Mouse (Mus musculus) neural tube, embryonic 14.5 days (tissue): Measurements from ENCODE around the gene Cebpb. TPM values are rescaled to one million over a fixed set of nuclear protein-coding genes. Genes with fewer than 3 reads are reported as not detected.

Experiments used
- ATAC-seq: fragments of 200-750 bp; cut with Nextera tagmentation; 2 replicates; pipeline ENCODE4 v1.8.0; 2017; ENCODE audit warnings: low read depth, mild to moderate bottlenecking, moderate TSS enrichment, moderate library complexity
- H3K27ac ChIP-seq: fragments of 300-500 bp; sonication (generic); 2 replicates; pipeline ENCODE4 v1.5.1; 2014; ENCODE audit warnings: low read depth, mild to moderate bottlenecking, control low read depth, low read length, moderate library complexity, mixed read lengths
- H3K27me3 ChIP-seq: fragments of 300-500 bp; sonication (generic); 2 replicates; pipeline ENCODE4 v1.6.1; 2014; ENCODE audit warnings: low read length; ENCODE audit not compliant: control insufficient read depth, insufficient read depth
- H3K36me3 ChIP-seq: fragments of 300-500 bp; sonication (generic); 2 replicates; pipeline ENCODE4 v1.6.1; 2014; ENCODE audit warnings: low read length, mixed read lengths; ENCODE audit not compliant: control insufficient read depth, insufficient read depth
- H3K4me1 ChIP-seq: fragments of 300-500 bp; sonication (generic); 2 replicates; pipeline ENCODE4 v1.6.1; 2014; ENCODE audit warnings: low read length; ENCODE audit not compliant: control insufficient read depth, insufficient read depth
- H3K4me2 ChIP-seq: fragments of 300-500 bp; sonication (generic); 2 replicates; pipeline ENCODE4 v1.6.1; 2014; ENCODE audit warnings: mild to moderate bottlenecking, low read depth, low read length, control low read depth
- H3K4me3 ChIP-seq: fragments of 300-500 bp; sonication (generic); 2 replicates; pipeline ENCODE4 v1.5.1; 2014; ENCODE audit warnings: low read depth, low read length, control low read depth, mixed read lengths
- H3K9ac ChIP-seq: fragments of 300-500 bp; sonication (generic); replicated peaks from 2 replicates; pipeline ENCODE4 v1.6.1; 2014; ENCODE audit warnings: low read depth, mild to moderate bottlenecking, control low read depth, low read length, mixed read lengths
- H3K9me3 ChIP-seq: fragments of 300-500 bp; sonication (generic); 2 replicates; pipeline ENCODE4 v1.6.1; 2016; ENCODE audit warnings: low read length; ENCODE audit not compliant: control insufficient read depth
- WGBS: fragments of 180-500 bp; shearing (Covaris S2); extraction: QIAGEN DNeasy Blood & Tissue Kit; methylation state at CpG from one replicate; pipeline ENCODE4 v1.1.7; 2014; 5-methylcytosine and 5-hydroxymethylcytosine counted together
- polyA plus RNA-seq: library from polyadenylated mRNA; unstranded; fragments of >200 nt; fragmentation: Nextera tagmentation; extraction: Ambion mirVana; gene quantifications from 2 replicates; pipeline ENCODE4 v1.2.1, GENCODE M21; 2014

The Cebpb gene
- polyA plus RNA-seq, 1 experiment from 2014 or later: 1.1 TPM

DNA sequence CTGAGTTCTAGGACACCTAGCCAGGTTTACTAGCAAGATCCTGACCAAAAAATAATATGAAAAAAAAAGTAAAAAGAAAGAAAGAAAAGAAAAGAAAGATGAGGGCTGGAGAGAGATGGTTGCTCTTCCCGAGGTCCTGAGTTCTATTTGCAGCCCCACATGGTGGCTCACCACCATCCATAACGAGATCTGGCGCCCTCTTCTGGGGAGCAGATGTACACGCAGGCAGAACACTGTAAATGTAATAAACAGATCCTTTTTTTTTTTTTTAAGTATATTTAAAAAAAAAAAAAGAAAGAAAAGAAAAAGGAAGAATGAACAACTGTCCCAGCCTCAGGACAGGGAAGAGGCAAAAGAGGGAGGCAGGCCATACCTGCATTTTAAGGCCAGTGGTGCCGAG is 10.1 kb upstream of the Cebpb start:
- H3K27ac ChIP-seq: no peak overlapping the region
- no peak for ATAC-seq
- no peak overlapping the region for H3K9ac ChIP-seq
- no peak overlapping the region for H3K4me3 ChIP-seq
- H3K4me2 ChIP-seq: no peak overlapping the region
- 46% methylated on average over 5 of the region's 5 CpGs for WGBS
- no peaks in the 10 kb centered on the region for H3K9me3 ChIP-seq
- no peaks in the 10 kb centered on the region for H3K27me3 ChIP-seq
- H3K36me3 ChIP-seq: no peaks in the 10 kb centered on the region
- H3K4me1 ChIP-seq: no peaks in the 10 kb centered on the region

DNA sequence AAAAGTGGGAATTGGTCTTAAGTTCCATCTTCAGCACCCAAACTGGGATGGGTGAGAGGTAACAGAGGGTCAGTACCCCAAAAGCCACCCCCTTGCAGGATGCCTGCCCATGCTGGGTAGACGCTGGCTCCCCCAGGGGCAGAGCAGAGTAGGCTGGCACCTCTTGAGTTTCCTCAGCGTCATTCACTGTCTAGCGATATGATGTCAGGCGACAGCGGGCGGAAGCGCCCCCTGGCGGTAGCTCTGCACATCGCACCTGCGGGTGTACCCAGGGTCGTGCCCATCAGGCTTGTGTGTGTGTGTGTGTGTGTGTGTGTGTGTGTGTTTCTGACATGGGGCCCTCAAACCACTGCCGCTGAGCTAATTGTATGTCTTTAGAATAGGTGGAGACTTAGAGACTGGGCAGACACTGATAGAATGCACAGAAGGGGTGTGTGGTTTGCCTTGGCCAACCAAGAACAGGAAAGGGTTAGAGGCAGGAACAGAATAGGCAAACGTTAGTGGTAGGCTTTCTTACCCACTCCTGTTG is 8.7 kb upstream of the Cebpb start:
- Histone ChIP-seq H3K9ac (no peak overlapping the region), H3K36me3 (no peaks in the 10 kb centered on the region), H3K4me1 (no peaks in the 10 kb centered on the region), H3K27me3 (no peaks in the 10 kb centered on the region), H3K4me2 (no peak overlapping the region), H3K27ac (no peak overlapping the region), H3K4me3 (no peak overlapping the region), H3K9me3 (no peaks in the 10 kb centered on the region)
- WGBS: 2% methylated on average over 13 of the region's 13 CpGs
- peak; percentile 76 for ATAC-seq

DNA sequence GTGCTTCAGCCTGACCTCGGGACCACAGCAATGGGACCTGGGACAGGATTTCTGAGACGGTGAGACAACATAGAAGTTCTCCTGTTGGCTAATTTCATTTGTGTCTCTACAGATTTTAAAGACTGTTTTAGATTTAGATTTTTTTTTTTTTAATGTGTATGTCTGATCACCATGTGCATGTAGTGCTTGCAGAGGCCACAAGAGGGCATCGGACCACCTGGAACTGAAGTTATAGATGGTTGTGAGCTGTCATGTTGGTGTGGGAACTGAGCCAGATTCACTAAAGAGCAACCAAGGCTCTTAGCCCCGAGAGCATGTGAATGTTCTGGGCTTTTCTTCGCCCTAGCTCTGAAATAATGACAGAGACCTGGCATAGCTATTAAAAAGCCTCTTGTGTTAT is 8.1 kb upstream of the Cebpb start:
- Histone ChIP-seq H3K27me3 (no peaks in the 10 kb centered on the region), H3K36me3 (no peaks in the 10 kb centered on the region), H3K4me2 (no peak overlapping the region), H3K9me3 (no peaks in the 10 kb centered on the region), H3K4me3 (no peak overlapping the region), H3K4me1 (no peaks in the 10 kb centered on the region), H3K27ac (no peak overlapping the region), H3K9ac (no peak overlapping the region)
- no peak for ATAC-seq
- WGBS: 55% methylated on average over 5 of the region's 5 CpGs

DNA sequence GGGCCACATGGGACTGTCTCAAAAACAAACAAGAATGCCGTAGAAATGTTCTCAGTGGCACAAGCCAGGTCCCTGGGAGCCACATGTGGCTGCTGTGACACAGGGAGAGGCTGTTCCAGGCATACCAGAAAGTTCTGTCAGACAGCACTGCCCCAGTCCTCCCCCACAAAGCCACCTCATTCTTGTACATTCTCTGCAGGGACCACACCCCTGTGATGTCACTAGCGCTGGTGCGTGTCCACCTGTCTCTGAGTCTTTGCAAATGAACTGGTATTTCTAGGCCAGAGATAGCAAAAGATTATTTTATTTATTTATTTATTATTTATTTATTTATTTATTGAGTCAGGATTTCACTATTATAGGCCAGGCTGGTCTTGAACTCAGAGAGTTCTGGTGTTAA is 5.0 kb upstream of the Cebpb start:
- Histone ChIP-seq H3K4me3 (no peak overlapping the region), H3K9me3 (no peaks in the 10 kb centered on the region), H3K4me2 (no peak overlapping the region), H3K27me3 (peaks cover 7% of the 10 kb centered on the region; the same call in 1 of the 2 replicates), H3K4me1 (no peaks in the 10 kb centered on the region), H3K36me3 (no peaks in the 10 kb centered on the region), H3K27ac (no peak overlapping the region), H3K9ac (no peak overlapping the region)
- WGBS: 77% methylated on average over 3 of the region's 3 CpGs
- no peak for ATAC-seq

DNA sequence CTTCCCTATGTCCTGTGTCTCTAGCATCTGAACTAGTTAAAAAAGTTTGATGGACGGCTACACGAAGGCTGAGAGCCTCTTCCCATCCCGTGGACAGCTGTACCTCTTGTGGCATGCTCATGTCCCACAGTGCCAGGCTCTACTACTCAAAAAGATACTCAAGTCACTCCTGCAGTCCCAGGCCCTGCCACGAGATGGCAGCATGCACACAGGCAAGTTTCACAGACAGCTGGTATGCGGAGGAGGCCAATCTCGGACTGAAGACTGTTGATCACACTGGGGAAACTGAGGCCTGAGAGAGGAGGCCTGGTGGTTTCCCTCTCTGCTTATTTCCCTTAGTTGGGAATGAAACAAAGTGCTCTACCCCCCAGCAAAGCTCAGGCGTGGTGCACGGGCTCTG is 3.6 kb upstream of the Cebpb start:
- H3K4me3 ChIP-seq: no peak overlapping the region
- no peaks in the 10 kb centered on the region for H3K9me3 ChIP-seq
- no peak overlapping the region for H3K27ac ChIP-seq
- no peak overlapping the region for H3K4me2 ChIP-seq
- no peaks in the 10 kb centered on the region for H3K36me3 ChIP-seq
- no peak overlapping the region for H3K9ac ChIP-seq
- 8% methylated on average over 8 of the region's 8 CpGs for WGBS
- ATAC-seq: no peak
- H3K27me3 ChIP-seq: peaks cover 20% of the 10 kb centered on the region
- H3K4me1 ChIP-seq: peaks cover 8% of the 10 kb centered on the region; the same call in 1 of the 2 replicates

DNA sequence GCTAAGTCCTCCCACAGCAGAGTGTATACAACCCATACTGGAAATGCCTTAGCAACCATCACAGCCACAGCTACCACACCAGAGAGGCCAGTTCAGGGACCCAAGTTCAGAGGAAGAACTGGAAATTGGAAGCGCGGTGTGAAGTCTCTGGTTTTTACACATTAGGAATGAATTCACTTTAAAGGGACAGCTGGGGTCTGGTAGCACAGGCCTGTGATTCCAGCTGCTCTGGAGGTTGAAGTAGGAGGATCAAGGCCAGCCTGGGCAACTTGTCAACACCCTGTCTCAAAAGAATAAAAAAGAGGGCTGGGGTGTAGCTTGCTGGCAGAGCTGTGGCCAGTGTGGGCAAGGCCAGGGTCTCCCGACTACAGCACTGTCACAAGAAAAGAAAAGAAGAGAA is 2.9 kb upstream of the Cebpb start:
- no peak for ATAC-seq
- Histone ChIP-seq H3K4me3 (no peak overlapping the region), H3K36me3 (no peaks in the 10 kb centered on the region), H3K4me2 (no peak overlapping the region), H3K4me1 (peaks cover 8% of the 10 kb centered on the region; the same call in 1 of the 2 replicates), H3K27ac (no peak overlapping the region), H3K9me3 (no peaks in the 10 kb centered on the region), H3K27me3 (peaks cover 25% of the 10 kb centered on the region), H3K9ac (no peak overlapping the region)
- 96% methylated on average over 3 of the region's 3 CpGs for WGBS

DNA sequence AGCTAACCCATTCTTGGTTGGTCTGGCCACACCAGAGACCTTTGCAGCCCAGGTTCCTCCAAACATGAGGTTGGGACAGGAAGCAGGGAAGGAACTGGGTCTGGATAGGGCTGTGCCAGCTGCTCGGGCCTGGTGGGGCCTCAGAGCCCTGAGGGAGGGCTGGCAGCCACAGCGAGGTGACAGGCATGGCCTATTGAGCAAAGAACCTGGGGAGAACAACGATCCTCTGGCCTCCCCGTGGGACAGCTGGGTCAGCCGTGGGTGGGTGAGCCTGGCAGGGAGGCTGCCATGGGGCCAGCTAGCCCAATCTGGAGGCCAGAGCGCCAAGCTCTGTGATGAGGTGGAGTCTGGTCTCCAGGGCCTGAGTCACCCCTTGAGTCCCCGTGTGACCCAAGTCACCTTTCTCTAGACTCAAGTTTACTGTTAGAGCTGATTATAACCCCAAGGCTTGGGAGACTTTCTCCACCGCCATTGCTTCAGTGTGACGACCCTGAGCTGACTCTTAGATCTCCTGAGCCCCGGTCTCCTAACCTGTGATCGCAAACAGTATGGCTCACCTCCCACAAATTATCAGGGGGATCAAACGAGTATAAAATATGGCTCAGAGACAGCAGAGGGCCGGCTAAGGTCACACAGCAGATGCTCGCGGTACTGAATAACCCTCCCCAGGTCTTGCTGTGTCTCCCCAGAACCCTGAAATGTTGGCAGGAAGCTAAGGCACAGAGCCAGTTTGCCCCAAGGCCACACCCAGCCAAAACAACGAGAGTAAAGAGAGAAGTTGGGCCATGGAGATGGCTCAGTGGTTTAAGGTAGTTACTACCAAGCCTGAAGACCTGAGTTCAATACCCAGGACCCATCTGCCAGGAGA is 2.1 kb upstream of the Cebpb start:
- Histone ChIP-seq H3K9me3 (no peaks in the 10 kb centered on the region), H3K27me3 (peaks cover 29% of the 10 kb centered on the region)
- WGBS: 81% methylated on average over 16 of the region's 16 CpGs

DNA sequence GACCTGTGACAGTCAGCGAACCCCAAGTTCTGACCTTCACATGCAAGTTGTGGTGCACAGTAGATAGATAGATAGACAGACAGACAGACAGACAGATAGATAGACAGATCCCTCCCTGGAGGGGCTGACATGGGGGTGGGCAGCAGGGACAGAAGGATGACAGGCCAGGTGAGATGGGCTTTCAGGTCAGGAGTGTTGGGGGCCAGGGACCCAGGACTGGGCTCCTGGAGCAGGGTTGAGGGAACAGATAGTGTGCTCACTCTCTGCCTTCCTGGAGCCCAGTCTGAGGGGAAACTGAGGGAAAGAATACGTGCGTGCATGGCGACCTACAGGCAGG is 1.5 kb upstream of the Cebpb start:
- no peak overlapping the region for H3K4me3 ChIP-seq
- no peaks in the 10 kb centered on the region for H3K9me3 ChIP-seq
- 91% methylated on average over 4 of the region's 4 CpGs for WGBS
- H3K27ac ChIP-seq: no peak overlapping the region
- no peak overlapping the region for H3K4me2 ChIP-seq
- peaks cover 8% of the 10 kb centered on the region; the same call in 1 of the 2 replicates for H3K4me1 ChIP-seq
- H3K36me3 ChIP-seq: no peaks in the 10 kb centered on the region
- no peak overlapping the region for H3K9ac ChIP-seq
- H3K27me3 ChIP-seq: peaks cover 33% of the 10 kb centered on the region
- no peak for ATAC-seq

More for the DNA sequence above, 2.1 kb upstream of the Cebpb start:
- ATAC-seq: no peak
- no peak overlapping the region for H3K9ac ChIP-seq
- H3K4me1 ChIP-seq: peaks cover 8% of the 10 kb centered on the region; the same call in 1 of the 2 replicates
- no peak overlapping the region for H3K4me3 ChIP-seq
- H3K27ac ChIP-seq: no peak overlapping the region
- H3K4me2 ChIP-seq: no peak overlapping the region
- H3K36me3 ChIP-seq: no peaks in the 10 kb centered on the region

DNA sequence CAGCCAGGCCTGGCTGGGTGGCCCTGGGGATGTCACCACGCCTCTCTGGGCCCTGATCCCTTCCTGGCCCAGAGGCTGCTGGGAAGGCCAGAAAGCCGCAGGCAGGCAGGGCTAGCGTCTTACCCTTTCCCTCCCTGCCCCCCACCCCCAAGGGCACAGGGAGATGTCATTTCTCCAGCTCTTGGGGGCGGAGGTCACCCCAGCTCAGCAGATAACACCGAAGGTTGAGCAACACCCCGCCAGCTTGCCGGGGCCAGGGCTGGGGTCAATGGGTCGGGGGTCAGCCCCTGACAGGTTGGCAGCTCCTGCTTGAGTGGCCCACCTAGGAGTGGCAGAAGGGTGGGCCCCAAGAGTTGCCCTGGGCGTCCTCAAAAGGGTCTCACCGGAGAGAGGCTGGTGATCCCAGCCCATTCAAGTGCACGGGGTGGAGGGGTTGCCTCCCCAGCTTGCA is 1.0 kb upstream of the Cebpb start:
- H3K27me3 ChIP-seq: peaks cover 35% of the 10 kb centered on the region
- ATAC-seq: 0 out of 2 replicates have a peak, but pooled peaks have one; percentile 3
- 64% methylated on average over 11 of the region's 11 CpGs for WGBS

More for the DNA sequence above, 1.0 kb upstream of the Cebpb start:
- H3K4me3 ChIP-seq: no peak overlapping the region
- H3K9ac ChIP-seq: no peak overlapping the region
- H3K27ac ChIP-seq: no peak overlapping the region
- peaks cover 8% of the 10 kb centered on the region; the same call in 1 of the 2 replicates for H3K4me1 ChIP-seq
- H3K4me2 ChIP-seq: no peak overlapping the region
- H3K36me3 ChIP-seq: no peaks in the 10 kb centered on the region
- no peaks in the 10 kb centered on the region for H3K9me3 ChIP-seq
